Mouse (Mus musculus) G1E (cell line): Measurements from ENCODE around the gene Egflam. TPM values are rescaled to one million over a fixed set of nuclear protein-coding genes. Genes with fewer than 3 reads are reported as not detected.

Experiments
- ATAC-seq: 2 replicates; pipeline ENCODE4 v1.8.0; 2016; ENCODE audit warnings: mild to moderate bottlenecking; ENCODE audit not compliant: insufficient number of reproducible peaks, poor library complexity, low FRiP score, severe bottlenecking; ENCODE audit errors: extremely low read depth
- DNase-seq: peaks from one replicate; pipeline ENCODE4 v3.0.0; 2012; ENCODE audit warnings: low spot score
- H3K27me3 ChIP-seq: 2 replicates; pipeline ENCODE4 v1.6.1; 2012; ENCODE audit warnings: mild to moderate bottlenecking, low read length, inconsistent platforms; ENCODE audit not compliant: insufficient read depth
- H3K36me3 ChIP-seq: replicated peaks from 2 replicates; pipeline ENCODE3; 2012; ENCODE audit warnings: mild to moderate bottlenecking, inconsistent platforms
- H3K4me1 ChIP-seq: 2 replicates; pipeline ENCODE4 v1.6.1; 2012; ENCODE audit warnings: low read depth, low read length, inconsistent platforms, mixed read lengths; ENCODE audit not compliant: insufficient read depth
- H3K4me3 ChIP-seq: 2 replicates; pipeline ENCODE4 v1.5.1; 2012; ENCODE audit warnings: low read depth, mild to moderate bottlenecking, inconsistent platforms, low read length, moderate library complexity, mixed read lengths
- H3K9me3 ChIP-seq: replicated peaks from 2 replicates; pipeline ENCODE4 v1.6.1; 2012; ENCODE audit warnings: inconsistent platforms
- CTCF ChIP-seq: IDR thresholded peaks from 2 replicates; pipeline ENCODE4 v1.5.1; 2012; ENCODE audit warnings: low read depth, low read length, inconsistent platforms, mixed read lengths
- GATA1 ChIP-seq: IDR thresholded peaks from 2 replicates; pipeline ENCODE4 v1.6.1; 2012; ENCODE audit warnings: borderline replicate concordance, low read length, inconsistent platforms, mixed read lengths
- GATA2 ChIP-seq: IDR thresholded peaks from 2 replicates; pipeline ENCODE4 v1.6.1; 2012; ENCODE audit warnings: low read depth, low read length, inconsistent platforms, borderline replicate concordance
- POLR2AphosphoS5 ChIP-seq: IDR thresholded peaks from 2 replicates; pipeline ENCODE4 v1.6.1; 2012; ENCODE audit warnings: low read depth, low read length, inconsistent platforms; ENCODE audit not compliant: insufficient replicate concordance
- TAL1 ChIP-seq: conservative IDR thresholded peaks from 2 replicates; pipeline ENCODE4 v1.6.1; 2012; ENCODE audit warnings: low read depth, low read length, inconsistent platforms, mixed read lengths
- polyA plus RNA-seq: library from polyadenylated mRNA; stranded (reverse); fragments of >175 nt; gene quantifications from 2 replicates; pipeline ENCODE4 v1.2.3, GENCODE M21; 2012
- total RNA-seq, 2 experiments: library from RNA; stranded (forward) in 1 of 2; stranded (reverse) in 1 of 2; fragments of 200-1000 nt in 1 of 2; fragments of >200 nt in 1 of 2; fragmentation: Nextera tagmentation in 1 of 2; gene quantifications; 2 replicates each; pipeline ENCODE4 v1.2.3; 2014 to 2017

Egflam gene
- total and polyA plus RNA-seq, 3 experiments, result 0.05 TPM; not detected in 2

- Histone ChIP-seq H3K27me3 (peaks cover 4% of the 10 kb centered on the region; the same call in 1 of the 2 replicates), H3K36me3 (no peaks in the 10 kb centered on the region)
- ATAC-seq, result no peak
These were observed 217.6 kb downstream of the Egflam start for GRCm38 (mm10) chr15:7180576-7180975.

DNA sequence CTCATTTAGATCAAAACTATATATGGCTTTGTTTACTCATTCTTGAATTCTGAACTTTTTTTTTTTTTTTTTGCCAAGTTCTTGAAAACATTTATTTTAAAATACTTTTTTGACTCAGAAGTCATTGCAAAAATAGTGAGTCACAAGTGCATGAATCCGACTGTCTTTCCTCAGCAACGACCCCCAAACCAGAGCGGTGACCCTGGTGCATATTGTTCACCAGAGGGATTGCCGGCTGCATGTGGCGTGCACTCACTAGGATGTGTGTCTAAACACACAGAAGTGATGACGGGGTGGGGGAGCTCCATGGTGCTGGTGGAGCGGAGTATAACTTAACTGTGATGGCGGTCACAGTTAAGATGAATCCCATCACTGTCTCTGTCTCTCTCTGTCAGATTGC is 224.4 kb downstream of the Egflam start:
- DNase-seq, result no peak
- Histone ChIP-seq H3K4me3 (no peak overlapping the region), H3K9me3 (no peaks in the 10 kb centered on the region), H3K4me1 (no peaks in the 10 kb centered on the region), H3K36me3 (no peaks in the 10 kb centered on the region), H3K27me3 (no peaks in the 10 kb centered on the region)
- no peak for ATAC-seq
- TF ChIP-seq TAL1 (no peak), GATA1 (no peak), CTCF (no peak)

More at GRCm38 (mm10) chr15:7180576-7180975, 217.6 kb downstream of the Egflam start:
- no peak for DNase-seq
- H3K9me3 ChIP-seq, result no peaks in the 10 kb centered on the region
- H3K4me1 ChIP-seq, result no peaks in the 10 kb centered on the region
- no peak overlapping the region for H3K4me3 ChIP-seq
- TF ChIP-seq TAL1, result no peak
- no peak for TF ChIP-seq POLR2AphosphoS5
- TF ChIP-seq GATA1, result no peak
- TF ChIP-seq GATA2, result no peak
- TF ChIP-seq CTCF, result no peak

- H3K4me3 ChIP-seq, result no peak overlapping the region
- TF ChIP-seq GATA1 (no peak), GATA2 (no peak), CTCF (no peak), POLR2AphosphoS5 (no peak), TAL1 (no peak)
- no peaks in the 10 kb centered on the region for H3K36me3 ChIP-seq
- no peaks in the 10 kb centered on the region for H3K4me1 ChIP-seq
- ATAC-seq (no peak), DNase-seq (no peak)
- no peaks in the 10 kb centered on the region for H3K9me3 ChIP-seq
- no peaks in the 10 kb centered on the region for H3K27me3 ChIP-seq
These were observed 224.8 kb downstream of the Egflam start for GRCm38 (mm10) chr15:7173346-7173745.

DNA sequence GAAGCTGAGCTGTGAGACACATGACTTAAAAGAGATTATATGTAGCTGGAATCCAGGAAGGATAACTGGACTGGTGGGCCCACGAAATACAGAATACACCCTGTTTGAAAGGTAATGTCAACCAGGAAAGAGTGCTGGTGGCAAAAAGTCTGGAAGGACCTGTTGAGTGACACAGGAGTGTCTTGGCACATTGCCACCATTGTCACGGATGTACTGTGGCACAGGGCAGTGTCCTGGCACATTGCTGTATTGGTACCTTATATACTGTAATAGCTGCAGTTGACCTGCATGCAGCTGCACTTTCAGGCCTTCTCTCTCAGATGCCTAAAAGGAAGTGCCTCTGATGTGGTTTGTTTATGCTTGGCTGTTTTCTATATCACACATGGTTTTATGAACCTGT is 225.3 kb downstream of the Egflam start:
- Histone ChIP-seq H3K27me3 (no peaks in the 10 kb centered on the region), H3K36me3 (no peaks in the 10 kb centered on the region), H3K4me3 (no peak overlapping the region), H3K9me3 (no peaks in the 10 kb centered on the region), H3K4me1 (no peaks in the 10 kb centered on the region)
- no peak for ATAC-seq
- no peak for DNase-seq
- TF ChIP-seq GATA2 (no peak), POLR2AphosphoS5 (no peak), TAL1 (no peak), CTCF (no peak), GATA1 (no peak)

GRCm38 (mm10) chr15:7167906-7168532 is 230.2 kb downstream of the Egflam start:
- TF ChIP-seq GATA2 (no peak), CTCF (no peak), GATA1 (no peak), TAL1 (no peak), POLR2AphosphoS5 (no peak)
- H3K4me3 ChIP-seq, result no peak overlapping the region
- DNase-seq, result no peak
- peaks cover 3% of the 10 kb centered on the region; the same call in 1 of the 2 replicates for H3K27me3 ChIP-seq
- H3K4me1 ChIP-seq, result no peaks in the 10 kb centered on the region
- no peaks in the 10 kb centered on the region for H3K9me3 ChIP-seq
- no peak for ATAC-seq
- no peaks in the 10 kb centered on the region for H3K36me3 ChIP-seq

- no peak for TF ChIP-seq GATA1
- no peak for TF ChIP-seq TAL1
- no peak for TF ChIP-seq POLR2AphosphoS5
- no peak for TF ChIP-seq CTCF
- no peak for ATAC-seq
These were observed 230.8 kb downstream of the Egflam start for GRCm38 (mm10) chr15:7167238-7167905.

More at GRCm38 (mm10) chr15:7167238-7167905, 230.8 kb downstream of the Egflam start:
- H3K4me3 ChIP-seq, result no peak overlapping the region
- peaks cover 3% of the 10 kb centered on the region; the same call in 1 of the 2 replicates for H3K27me3 ChIP-seq
- H3K36me3 ChIP-seq, result no peaks in the 10 kb centered on the region
- no peak for DNase-seq
- no peaks in the 10 kb centered on the region for H3K4me1 ChIP-seq
- H3K9me3 ChIP-seq, result no peaks in the 10 kb centered on the region
